Mouse (Mus musculus) fat pad, adult 2 months (tissue): Measurements from ENCODE around the gene Ipo13.

Source experiments
- DNase-seq: peaks from one replicate; pipeline ENCODE4 v3.0.0-alpha.2; 2011; ENCODE audit warnings: low read depth, low spot score; ENCODE audit errors: extremely low read depth

Ipo13 gene

GRCm38 (mm10) chr4:117914591-117915442 is at the start of gene Ipo13:
Gene Ipo13, minus strand, starts transcription at chr4:117914999.
- no peak for DNase-seq

- DNase-seq, result no peak
Observed at GRCm38 (mm10) chr4:117957492-117957891, 42.7 kb upstream of the Ipo13 start.

GRCm38 (mm10) chr4:117947493-117947892 is 32.7 kb upstream of the Ipo13 start:
- DNase-seq, result peak; percentile 33

- DNase-seq, result peak; percentile 94
Observed at GRCm38 (mm10) chr4:117946639-117947305, 32.0 kb upstream of the Ipo13 start.

- no peak for DNase-seq
Observed at GRCm38 (mm10) chr4:117943317-117943716, 28.5 kb upstream of the Ipo13 start.

- no peak for DNase-seq
Observed at GRCm38 (mm10) chr4:117936964-117937363, 22.2 kb upstream of the Ipo13 start.

GRCm38 (mm10) chr4:117934081-117934480 is 19.3 kb upstream of the Ipo13 start:
- DNase-seq, result no peak

- no peak for DNase-seq
Observed at GRCm38 (mm10) chr4:117933248-117933647, 18.4 kb upstream of the Ipo13 start.

GRCm38 (mm10) chr4:117929391-117929881 is 14.6 kb upstream of the Ipo13 start, which contains the start of gene Artn:
Gene Artn, minus strand, starts transcription at chr4:117929763.
- DNase-seq, result no peak

- no peak for DNase-seq
Observed at GRCm38 (mm10) chr4:117928699-117929241, 14.0 kb upstream of the Ipo13 start.

- no peak for DNase-seq
Observed at GRCm38 (mm10) chr4:117928234-117928633, 13.4 kb upstream of the Ipo13 start.

- DNase-seq, result no peak
Observed at GRCm38 (mm10) chr4:117926545-117927482, 12.0 kb upstream of the Ipo13 start.

- DNase-seq, result no peak
Observed at GRCm38 (mm10) chr4:117924916-117925315, 10.1 kb upstream of the Ipo13 start.

- no peak for DNase-seq
Observed at GRCm38 (mm10) chr4:117923450-117923849, 8.7 kb upstream of the Ipo13 start.

GRCm38 (mm10) chr4:117921358-117921757 is 6.6 kb upstream of the Ipo13 start:
- no peak for DNase-seq

- DNase-seq, result no peak
Observed at GRCm38 (mm10) chr4:117918762-117919161, 4.0 kb upstream of the Ipo13 start.

- DNase-seq, result no peak
Observed at GRCm38 (mm10) chr4:117918261-117918660, 3.5 kb upstream of the Ipo13 start.

- DNase-seq, result no peak
Observed at GRCm38 (mm10) chr4:117917847-117918246, 3.0 kb upstream of the Ipo13 start.

GRCm38 (mm10) chr4:117917402-117917801 is 2.6 kb upstream of the Ipo13 start:
- no peak for DNase-seq

- DNase-seq, result no peak
Observed at GRCm38 (mm10) chr4:117916386-117916785, 1.6 kb upstream of the Ipo13 start.
